Comparison of ENCODE assay signal across 15 mouse cellular contexts in the genomic region with DNA sequence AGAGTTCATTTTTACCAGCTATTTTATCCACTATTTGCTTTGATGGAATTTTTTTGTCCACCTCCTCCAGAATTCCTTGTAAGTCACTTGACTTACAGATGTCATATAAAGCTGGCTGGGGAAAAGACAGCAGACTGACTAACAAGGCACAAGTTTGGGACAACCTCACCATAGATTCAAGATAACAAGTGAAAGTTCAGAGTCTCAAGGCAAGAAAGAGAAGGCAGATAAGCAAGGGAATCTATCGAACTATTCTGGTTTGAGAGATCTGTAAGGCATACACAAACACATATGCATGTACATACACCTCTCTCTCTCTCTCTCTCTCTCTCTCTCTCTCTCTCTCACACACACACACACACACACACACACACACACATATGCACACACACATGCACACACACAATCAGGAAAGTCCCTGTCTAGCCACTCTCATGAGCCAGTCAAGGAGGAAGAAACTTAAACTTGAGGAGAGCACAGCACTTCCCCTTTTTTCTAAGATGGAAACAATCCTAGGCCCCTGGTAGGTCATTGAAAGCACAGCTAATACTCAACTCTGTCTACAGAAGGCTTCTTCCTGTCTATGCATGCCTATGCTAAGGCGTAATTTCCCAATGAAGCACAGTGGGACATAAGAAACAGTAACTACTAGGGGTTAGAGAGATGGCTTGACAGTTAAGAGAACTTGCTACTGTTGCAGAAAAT. TPM values are rescaled to one million over a fixed set of nuclear protein-coding genes. Genes with fewer than 3 reads are reported as not detected.
DNase-seq lines count a peak whose midpoint lies in the region; ATAC-seq and TF ChIP-seq lines count a peak whose summit lies in the region.
"Had no signal": no experiment of that assay in that cellular context is flagged by ENCODE, and none has a peak within 500 bp of the region (broad histone marks: within the 10 kb centered on the region; RNA-seq: fewer than 3 reads in every experiment).

No protein-coding gene starts in this region.

- TF ChIP-seq EP300 in liver, postnatal 0 days (IDR thresholded peaks at IDR 0.05; ENCODE audit: low read depth), result no peak

- peak; percentile 48; the same call in 1 of the 2 replicates for ATAC-seq in liver, postnatal 0 days
- ATAC-seq: forebrain, embryonic 13.5 days had no signal

- peak; percentile 69 to 80 for DNase-seq in spleen, postnatal 36 days (ENCODE audit: low spot score in 2 of 2)
- no peak for DNase-seq in spleen, postnatal 4 days (ENCODE audit: low spot score in 2 of 2)
- DNase-seq in liver, postnatal 0 days, result no peak
- DNase-seq in cerebellum, adult 2 months, result no peak
- no peak for DNase-seq in testis, postnatal 10 days (ENCODE audit: low spot score)
- no peak for DNase-seq in urinary bladder, postnatal 36 days (ENCODE audit: low spot score in 2 of 2)
- DNase-seq: cerebellum, postnatal 14 days; heart, postnatal 10 days; kidney, postnatal 25 days; layer of hippocampus, postnatal 36 days; right cerebral cortex, postnatal 14 days had no signal

- H3K9ac ChIP-seq in liver, postnatal 0 days (replicated peaks), result no peak overlapping the region
- H3K9ac ChIP-seq: embryonic facial prominence, embryonic 15.5 days; forebrain, embryonic 13.5 days had no signal

- no peak overlapping the region for H3K4me2 ChIP-seq in liver, postnatal 0 days (ENCODE audit: low read depth, low read length)
- H3K4me2 ChIP-seq: embryonic facial prominence, embryonic 15.5 days; forebrain, embryonic 13.5 days had no signal

- TF ChIP-seq CTCF in bone marrow macrophage, adult 2 months (IDR thresholded peaks at IDR 0.05; ENCODE audit: low read depth, low read length), result no peak
- no peak for TF ChIP-seq CTCF in liver, postnatal 0 days (IDR thresholded peaks at IDR 0.05; ENCODE audit: low read depth)
- no peak for TF ChIP-seq CTCF in cerebellum, adult 2 months (IDR thresholded peaks at IDR 0.05; ENCODE audit: borderline replicate concordance, insufficient read depth, low read depth, low read length)

- H3K4me1 ChIP-seq in bone marrow macrophage, adult 2 months (ENCODE audit: control insufficient read depth, insufficient read depth, low read length), result peaks cover 51% of the 10 kb centered on the region
- peaks cover 28% of the 10 kb centered on the region for H3K4me1 ChIP-seq in liver, postnatal 0 days (ENCODE audit: insufficient read depth)
- H3K4me1 ChIP-seq in cerebellum, adult 2 months (ENCODE audit: control insufficient read depth, insufficient read depth, low read length), result no peaks in the 10 kb centered on the region
- H3K4me1 ChIP-seq: forebrain, embryonic 13.5 days had no signal

- H3K9me3 ChIP-seq in liver, postnatal 0 days (ENCODE audit: low read length), result no peaks in the 10 kb centered on the region
- H3K9me3 ChIP-seq: embryonic facial prominence, embryonic 15.5 days; forebrain, embryonic 13.5 days had no signal

- H3K4me3 ChIP-seq in bone marrow macrophage, adult 2 months (ENCODE audit: insufficient read depth, low read length), result no peak overlapping the region
- H3K4me3 ChIP-seq in liver, postnatal 0 days (ENCODE audit: low read depth, low read length), result no peak overlapping the region
- no peak overlapping the region for H3K4me3 ChIP-seq in cerebellum, adult 2 months (replicated peaks; ENCODE audit: insufficient read depth, low read depth, low read length)
- H3K4me3 ChIP-seq: embryonic facial prominence, embryonic 15.5 days; forebrain, embryonic 13.5 days had no signal

- H3K27ac ChIP-seq in bone marrow macrophage, adult 2 months (ENCODE audit: insufficient read depth, low read depth, low read length), result peak overlapping the region; percentile 63
- H3K27ac ChIP-seq in liver, postnatal 0 days (ENCODE audit: low read depth), result peak overlapping the region; percentile 34; the same call in 1 of the 2 replicates
- H3K27ac ChIP-seq in cerebellum, adult 2 months (ENCODE audit: insufficient read depth, low read length), result no peak overlapping the region
- H3K27ac ChIP-seq: embryonic facial prominence, embryonic 15.5 days; forebrain, embryonic 13.5 days; stomach, postnatal 0 days had no signal

- TF ChIP-seq POLR2A in bone marrow macrophage, adult 2 months (IDR thresholded peaks at IDR 0.05; ENCODE audit: borderline replicate concordance, low read depth, low read length), result no peak
- TF ChIP-seq POLR2A in cerebellum, adult 2 months (IDR thresholded peaks at IDR 0.05; ENCODE audit: borderline replicate concordance, insufficient read depth, low read length), result no peak

- no peaks in the 10 kb centered on the region for H3K27me3 ChIP-seq in liver, postnatal 0 days (ENCODE audit: insufficient read depth, low read length)
- no peaks in the 10 kb centered on the region for H3K27me3 ChIP-seq in cerebellum, adult 2 months (ENCODE audit: control insufficient read depth, insufficient read depth, low read length)
- H3K27me3 ChIP-seq: embryonic facial prominence, embryonic 15.5 days; forebrain, embryonic 13.5 days had no signal

- 40% methylated on average over 2 of the region's 2 CpGs for WGBS in liver, postnatal 0 days (ENCODE audit: insufficient replicate concordance)
- WGBS in cerebellum, adult 2 months, result 94% methylated on average over 2 of the region's 2 CpGs

- H3K36me3 ChIP-seq in liver, postnatal 0 days (replicated peaks; ENCODE audit: insufficient read depth, low read length), result no peaks in the 10 kb centered on the region

RNA-seq across cellular contexts. Expression of a gene that starts 11.0 kb away (rescaled TPM):
- polyA plus RNA-seq in bone marrow macrophage, adult 2 months (2012; ENCODE audit: insufficient read depth, insufficient read length, missing spikeins), result 21.3 and 21.8 TPM in 2 replicates
- polyA plus RNA-seq in liver, postnatal 0 days (2015; fragmentation: Nextera tagmentation; extraction: Ambion mirVana), result 2.8 and 3.6 TPM in 2 replicates
- 24.4 and 26.4 TPM in 2 replicates for polyA plus RNA-seq in cerebellum, adult 2 months (2012; rRNA removed)

Comparison
In these comparisons a context has a peak if more than half of its experiments do, and no peak if none do; other contexts are left out.
1. DNase-seq: peak in spleen, postnatal 36 days (2 of 2); none in spleen, postnatal 4 days (0 of 2), liver, postnatal 0 days (single experiment), cerebellum, adult 2 months (0 of 2), testis, postnatal 10 days (single experiment) and urinary bladder, postnatal 36 days (0 of 2).